In genomic region chr3:90083034-90083433, GRCm38 (mm10) we compare ENCODE assay signal across 8 mouse cellular contexts. TPM values are rescaled to one million over a fixed set of nuclear protein-coding genes. Genes with fewer than 3 reads are reported as not detected.
A peak's percentile ranks its signal among the peaks of the same experiment; 100 is the strongest.
DNase-seq lines count a peak whose midpoint lies in the region; ATAC-seq and TF ChIP-seq lines count a peak whose summit lies in the region.

No protein-coding gene starts in this region.

- no peak overlapping the region for H3K4me2 ChIP-seq in embryonic facial prominence, embryonic 11.5 days (ENCODE audit: low read depth, low read length)
- H3K4me2 ChIP-seq in midbrain, embryonic 12.5 days (replicated peaks): 0 out of 2 replicates have a peak overlapping the region, but pooled peaks have one; percentile 13

- intact Hi-C loops in heart, adult 2 months (cut with DNase I): no loop called here
- intact Hi-C loops in heart, postnatal 36 days (cut with DNase I): no loop called here

- 27% methylated on average over 5 of the region's 5 CpGs for WGBS in heart, adult 2 months
- 74% methylated on average over 5 of the region's 5 CpGs for WGBS in embryonic facial prominence, embryonic 11.5 days
- WGBS in midbrain, embryonic 12.5 days: 70% methylated on average over 5 of the region's 5 CpGs

- H3K36me3 ChIP-seq in heart, adult 2 months (ENCODE audit: control insufficient read depth, insufficient read depth, low read length): peaks cover 20% of the 10 kb centered on the region
- H3K36me3 ChIP-seq in embryonic facial prominence, embryonic 11.5 days (replicated peaks; ENCODE audit: control insufficient read depth, insufficient read depth, low read depth, low read length): peaks cover 2% of the 10 kb centered on the region; the same call in 1 of the 2 replicates
- peaks cover 21% of the 10 kb centered on the region for H3K36me3 ChIP-seq in midbrain, embryonic 12.5 days

- H3K27ac ChIP-seq in heart, adult 2 months: peak overlapping the region; percentile 64; the same call in 1 of the 2 replicates
- H3K27ac ChIP-seq in embryonic facial prominence, embryonic 11.5 days (replicated peaks; ENCODE audit: low read depth, low read length): 0 out of 2 replicates have a peak overlapping the region, but pooled peaks have one; percentile 0
- no peak overlapping the region for H3K27ac ChIP-seq in midbrain, embryonic 12.5 days (replicated peaks)

- no peak for TF ChIP-seq CTCF in heart, adult 2 months (IDR thresholded peaks at IDR 0.05)

- ATAC-seq in embryonic facial prominence, embryonic 11.5 days (replicated peaks; ENCODE audit: insufficient number of reproducible peaks, low FRiP score, low TSS enrichment, low read depth): no peak
- no peak for ATAC-seq in midbrain, embryonic 12.5 days (ENCODE audit: low FRiP score, low read depth)

- peaks cover 30% of the 10 kb centered on the region for H3K4me1 ChIP-seq in heart, adult 2 months (ENCODE audit: control insufficient read depth, insufficient read depth, low read length)
- no peaks in the 10 kb centered on the region; the same call in 1 of the 2 replicates for H3K4me1 ChIP-seq in embryonic facial prominence, embryonic 11.5 days (ENCODE audit: control insufficient read depth, insufficient read depth, low read length)
- H3K4me1 ChIP-seq in midbrain, embryonic 12.5 days: peaks cover 45% of the 10 kb centered on the region

- no peaks in the 10 kb centered on the region for H3K27me3 ChIP-seq in heart, adult 2 months (ENCODE audit: control insufficient read depth, insufficient read depth, low read length)
- no peaks in the 10 kb centered on the region for H3K27me3 ChIP-seq in embryonic facial prominence, embryonic 11.5 days (ENCODE audit: control insufficient read depth, insufficient read depth, low read length)
- no peaks in the 10 kb centered on the region for H3K27me3 ChIP-seq in midbrain, embryonic 12.5 days

- H3K79me2 ChIP-seq in heart, adult 2 months (replicated peaks; ENCODE audit: control insufficient read depth, insufficient read depth, low read length): peaks cover 9% of the 10 kb centered on the region

- DNase-seq in heart, adult 2 months: no peak
- no peak for DNase-seq in heart, postnatal 36 days
- peak; percentile 38 for DNase-seq in CD4-positive helper T cell, adult 2 months (ENCODE audit: low read depth, low spot score)
- DNase-seq in embryonic facial prominence, embryonic 11.5 days (ENCODE audit: low spot score): no peak
- DNase-seq in kidney, postnatal 10 days: peak; percentile 47
- no peak for DNase-seq in ovary, postnatal 36 days (ENCODE audit: low spot score)
- no peak for DNase-seq in urinary bladder, adult 18-20 months (ENCODE audit: low spot score in 2 of 2)

- H3K9me3 ChIP-seq in embryonic facial prominence, embryonic 11.5 days (replicated peaks; ENCODE audit: control insufficient read depth, low read length): no peaks in the 10 kb centered on the region
- H3K9me3 ChIP-seq in midbrain, embryonic 12.5 days: no peaks in the 10 kb centered on the region

- no peak for TF ChIP-seq POLR2A in heart, adult 2 months (IDR thresholded peaks at IDR 0.05; ENCODE audit: insufficient read depth, low read depth, low read length)

- TF ChIP-seq EP300 in heart, adult 2 months (IDR thresholded peaks at IDR 0.05; ENCODE audit: insufficient read depth, low read depth, low read length): no peak

- no peak overlapping the region for H3K9ac ChIP-seq in heart, adult 2 months (ENCODE audit: low read depth, low read length)
- no peak overlapping the region for H3K9ac ChIP-seq in embryonic facial prominence, embryonic 11.5 days (replicated peaks; ENCODE audit: low read length)
- 0 out of 2 replicates have a peak overlapping the region, but pooled peaks have one; percentile 0 for H3K9ac ChIP-seq in midbrain, embryonic 12.5 days (replicated peaks)

- peak overlapping the region; percentile 5; the same call in 1 of the 2 replicates for H3K4me3 ChIP-seq in heart, adult 2 months
- H3K4me3 ChIP-seq in embryonic facial prominence, embryonic 11.5 days (ENCODE audit: low read depth, low read length): no peak overlapping the region
- no peak overlapping the region for H3K4me3 ChIP-seq in midbrain, embryonic 12.5 days

RNA-seq across cellular contexts. Expression of gene Tpm3, which starts 10.6 kb away (rescaled TPM):
- 10 to 100 TPM; 42.2 to 44.5 TPM for total RNA-seq in heart, adult 2 months (2021)
- polyA plus RNA-seq in heart, adult 2 months (2012; rRNA removed): 48.9 and 60.5 TPM in 2 replicates
- 10 to 100 TPM; 50.9 to 56.1 TPM for total RNA-seq in heart, postnatal 36 days (2021)
- 551 and 574 TPM in 2 replicates for polyA plus RNA-seq in embryonic facial prominence, embryonic 11.5 days (2014; fragmentation: Nextera tagmentation; extraction: Ambion mirVana)
- 454 and 459 TPM in 2 replicates for polyA plus RNA-seq in midbrain, embryonic 12.5 days (2016; fragmentation: Nextera tagmentation; extraction: Ambion mirVana)

RNA-seq across cellular contexts. Expression of gene Nup210l, which starts 20.9 kb away (rescaled TPM):
- under 1 TPM; 0.11 to 0.13 TPM for total RNA-seq in heart, adult 2 months (2021)
- polyA plus RNA-seq in heart, adult 2 months (2012; rRNA removed): 0.14 and 0.29 TPM in 2 replicates
- under 1 TPM; 0.11 TPM for total RNA-seq in heart, postnatal 36 days (2021)
- polyA plus RNA-seq in embryonic facial prominence, embryonic 11.5 days (2014; fragmentation: Nextera tagmentation; extraction: Ambion mirVana): 0.42 and 0.45 TPM in 2 replicates
- polyA plus RNA-seq in midbrain, embryonic 12.5 days (2016; fragmentation: Nextera tagmentation; extraction: Ambion mirVana): 0.54 and 0.57 TPM in 2 replicates

RNA-seq across cellular contexts. Expression of gene Ubap2l, which starts 30.6 kb away (rescaled TPM):
- total RNA-seq in heart, adult 2 months (2021): 100 to 1,000 TPM; 104 to 116 TPM
- 104 and 137 TPM in 2 replicates for polyA plus RNA-seq in heart, adult 2 months (2012; rRNA removed)
- total RNA-seq in heart, postnatal 36 days (2021): 100 to 1,000 TPM; 101 to 121 TPM
- 221 and 227 TPM in 2 replicates for polyA plus RNA-seq in embryonic facial prominence, embryonic 11.5 days (2014; fragmentation: Nextera tagmentation; extraction: Ambion mirVana)
- polyA plus RNA-seq in midbrain, embryonic 12.5 days (2016; fragmentation: Nextera tagmentation; extraction: Ambion mirVana): 207 and 222 TPM in 2 replicates

RNA-seq across cellular contexts. Expression of gene 4933434E20Rik, which starts 31.6 kb away (rescaled TPM):
- 10 to 100 TPM; 81.6 to 96.1 TPM for total RNA-seq in heart, adult 2 months (2021)
- 52.8 and 85.1 TPM in 2 replicates for polyA plus RNA-seq in heart, adult 2 months (2012; rRNA removed)
- total RNA-seq in heart, postnatal 36 days (2021): 10 to 100 TPM; 84.0 to 87.6 TPM
- polyA plus RNA-seq in embryonic facial prominence, embryonic 11.5 days (2014; fragmentation: Nextera tagmentation; extraction: Ambion mirVana): 171 and 176 TPM in 2 replicates
- 185 and 204 TPM in 2 replicates for polyA plus RNA-seq in midbrain, embryonic 12.5 days (2016; fragmentation: Nextera tagmentation; extraction: Ambion mirVana)

Comparison
In these comparisons a context has a peak if more than half of its experiments do, and no peak if none do; other contexts are left out.
1. DNase-seq: peak in CD4-positive helper T cell, adult 2 months (single experiment) and kidney, postnatal 10 days (single experiment); none in heart, adult 2 months (0 of 2), heart, postnatal 36 days (0 of 2), embryonic facial prominence, embryonic 11.5 days (single experiment), ovary, postnatal 36 days (single experiment) and urinary bladder, adult 18-20 months (0 of 2).